Mouse (Mus musculus): ENCODE results near the gene Cep63. TPM values are rescaled to one million over a fixed set of nuclear protein-coding genes. Genes with fewer than 3 reads are reported as not detected.
A peak's percentile ranks its signal among the peaks of the same experiment; 100 is the strongest.

Cep63 gene
- total RNA-seq, 1 experiment from 2014 or later = 43.1 TPM

DNA sequence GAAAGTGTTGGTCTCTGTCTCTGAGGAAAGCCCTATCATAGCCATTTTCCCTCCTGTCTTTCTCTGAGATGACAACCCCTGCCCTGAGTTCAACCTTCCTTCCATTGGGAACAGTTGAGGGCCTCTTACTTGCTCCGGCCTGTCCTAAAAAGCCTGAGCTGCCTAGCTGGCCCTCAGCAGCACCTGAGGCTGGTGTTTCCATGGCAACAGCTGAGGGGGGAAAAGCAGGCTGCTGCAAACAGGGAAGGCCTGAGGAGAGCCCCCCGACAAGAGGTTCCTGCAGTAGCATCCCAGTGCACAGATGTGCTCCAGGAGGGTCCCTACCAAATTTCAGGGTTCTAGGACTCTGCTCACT lies 82.6 kb downstream of the Cep63 start:
- no peak for ATAC-seq (replicated peaks in 1 of 2; ENCODE audit: insufficient read depth in 1 of 2, low FRiP score in 2 of 2, low TSS enrichment in 1 of 2, low read depth in 1 of 2, poor library complexity in 2 of 2, severe bottlenecking in 2 of 2)

DNA sequence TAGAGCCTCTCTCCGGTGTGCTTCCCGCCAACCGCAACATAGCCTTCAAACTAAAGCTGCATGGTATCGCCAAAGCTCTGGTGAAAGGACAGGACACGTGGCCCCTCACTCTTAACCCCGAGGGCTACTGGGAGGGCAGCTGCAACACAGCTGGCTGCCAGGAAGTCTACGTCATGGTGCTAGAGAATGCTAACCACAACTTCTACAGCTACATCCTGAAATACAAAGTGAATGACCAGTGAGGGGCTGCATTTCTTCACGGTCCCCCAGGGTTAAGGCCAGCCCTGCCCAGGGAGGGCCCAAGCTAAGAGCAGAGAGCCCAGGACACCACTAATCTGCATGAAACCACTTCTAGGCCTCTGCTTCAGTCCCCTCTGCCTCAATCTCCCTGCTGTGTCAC lies 83.8 kb downstream of the Cep63 start:
- ATAC-seq (replicated peaks in 1 of 2; ENCODE audit: insufficient read depth in 1 of 2, low FRiP score in 2 of 2, low TSS enrichment in 1 of 2, low read depth in 1 of 2, poor library complexity in 2 of 2, severe bottlenecking in 2 of 2) = peak; percentile 13 to 18; a peak in 2 of 4 replicates

DNA sequence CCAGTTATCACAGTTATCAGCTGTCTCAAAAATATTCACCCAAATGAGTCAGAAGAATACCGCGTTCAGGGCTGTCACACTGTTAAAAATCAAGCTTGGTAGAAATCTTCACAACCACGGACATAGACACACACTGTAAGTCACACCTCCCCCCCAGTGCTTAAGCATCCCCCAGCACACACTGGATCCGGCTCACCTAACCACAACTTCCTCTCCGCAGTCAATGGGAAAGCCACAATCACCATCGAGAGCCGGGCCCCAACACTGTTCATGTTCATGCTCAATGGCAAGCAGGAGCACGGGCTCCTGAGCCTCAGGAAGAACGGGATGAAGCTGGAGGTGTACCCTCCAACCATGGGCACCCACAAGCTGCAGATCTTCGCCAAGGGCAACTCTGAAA lies 84.7 kb downstream of the Cep63 start:
- ATAC-seq (replicated peaks in 1 of 2; ENCODE audit: insufficient read depth in 1 of 2, low FRiP score in 2 of 2, low TSS enrichment in 1 of 2, low read depth in 1 of 2, poor library complexity in 2 of 2, severe bottlenecking in 2 of 2) = peak; percentile 52 to 54; a peak in 3 of 4 replicates

DNA sequence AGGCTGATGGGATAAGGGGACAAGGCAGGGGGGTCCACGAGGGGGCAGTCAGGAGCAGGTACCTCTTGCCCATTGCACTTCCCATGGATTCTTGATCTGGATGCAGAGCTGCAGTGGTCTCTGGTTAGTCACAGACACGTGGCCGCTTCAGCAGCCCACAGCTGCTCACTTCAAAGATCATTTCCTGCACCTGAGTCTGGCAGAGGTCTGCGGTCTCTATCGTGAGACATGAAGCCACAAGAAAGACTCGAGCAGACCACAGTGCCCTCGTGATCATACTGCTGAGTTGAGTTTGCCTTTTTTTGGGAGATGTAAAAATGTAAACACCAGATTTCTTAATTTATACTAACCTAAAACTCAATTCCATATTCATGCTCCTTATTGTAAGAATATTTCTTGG lies 86.6 kb downstream of the Cep63 start:
- ATAC-seq (replicated peaks in 1 of 2; ENCODE audit: insufficient read depth in 1 of 2, low FRiP score in 2 of 2, low TSS enrichment in 1 of 2, low read depth in 1 of 2, poor library complexity in 2 of 2, severe bottlenecking in 2 of 2) = peak; percentile 81 to 88

DNA sequence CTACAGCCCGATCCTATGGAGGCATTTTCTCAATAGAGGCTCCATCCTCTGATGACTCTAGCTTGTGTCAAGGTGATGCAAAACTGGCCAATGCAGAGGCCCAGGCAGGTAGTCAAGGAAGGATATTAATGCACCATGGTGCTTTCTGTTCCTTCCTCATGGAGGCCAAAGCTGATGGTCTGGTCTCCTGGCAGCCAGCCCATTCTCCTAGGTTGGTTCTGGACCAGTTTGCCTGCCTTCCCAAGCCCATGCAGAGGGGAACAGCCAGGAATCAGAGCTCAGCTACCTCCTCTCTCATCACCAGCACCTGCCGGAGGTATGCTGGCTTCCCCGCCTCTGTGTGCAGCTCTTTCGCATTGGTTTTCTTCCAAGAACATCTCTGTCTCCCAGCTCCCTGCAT lies 89.4 kb downstream of the Cep63 start:
- no peak for ATAC-seq (replicated peaks in 1 of 2; ENCODE audit: insufficient read depth in 1 of 2, low FRiP score in 2 of 2, low TSS enrichment in 1 of 2, low read depth in 1 of 2, poor library complexity in 2 of 2, severe bottlenecking in 2 of 2)

Other genes starting within 250 kb of the Cep63 start
- not detected in 2 replicates for gene Ky, start 120.8 kb downstream of the Cep63 start, total RNA-seq (2017)
- gene Anapc13, start 238 bp downstream of the Cep63 start, total RNA-seq (2017) = 51.2 and 74.4 TPM in 2 replicates
- gene Amotl2, start 90.1 kb upstream of the Cep63 start, total RNA-seq (2017) = 1.4 and 7.3 TPM in 2 replicates
- gene Ryk, start 208.4 kb upstream of the Cep63 start, total RNA-seq (2017) = 7.3 and 7.5 TPM in 2 replicates

Measured in hematopoietic stem cell, adult 5-6 weeks (primary cell).